Mouse (Mus musculus) ES-CJ7 (cell line): ENCODE results near the gene Ogdh.

Source experiments
- DNase-seq: peaks from one replicate; pipeline ENCODE4 v3.0.0; 2011; ENCODE audit warnings: low read depth, low spot score

The Ogdh gene

DNA sequence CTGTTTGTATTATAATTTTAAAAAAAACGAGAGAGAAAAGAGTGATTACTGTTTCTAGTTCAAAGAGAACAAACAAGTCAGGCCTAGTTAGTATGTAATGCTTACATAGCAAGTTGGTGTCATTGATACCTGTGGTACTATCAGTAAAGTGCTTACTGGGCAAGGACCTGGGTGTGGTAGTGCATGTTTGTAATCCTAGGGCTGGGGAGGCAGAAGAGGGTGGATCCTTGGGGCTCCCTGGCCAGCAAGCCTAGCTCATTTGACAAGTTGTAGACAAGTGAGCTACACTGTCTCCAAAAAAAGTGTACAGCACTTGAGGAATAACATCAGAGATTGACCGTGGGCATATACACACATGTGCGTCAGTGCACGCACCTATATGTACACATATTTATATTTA is 3.2 kb downstream of the Ogdh start:
- DNase-seq = no peak

- DNase-seq = no peak
Measured at GRCm38 (mm10) chr11:6296077-6296476, 4.6 kb downstream of the Ogdh start.

- no peak for DNase-seq
Measured at GRCm38 (mm10) chr11:6299435-6299834, 8.0 kb downstream of the Ogdh start.

GRCm38 (mm10) chr11:6302793-6303192 is 11.4 kb downstream of the Ogdh start:
- DNase-seq = no peak

DNA sequence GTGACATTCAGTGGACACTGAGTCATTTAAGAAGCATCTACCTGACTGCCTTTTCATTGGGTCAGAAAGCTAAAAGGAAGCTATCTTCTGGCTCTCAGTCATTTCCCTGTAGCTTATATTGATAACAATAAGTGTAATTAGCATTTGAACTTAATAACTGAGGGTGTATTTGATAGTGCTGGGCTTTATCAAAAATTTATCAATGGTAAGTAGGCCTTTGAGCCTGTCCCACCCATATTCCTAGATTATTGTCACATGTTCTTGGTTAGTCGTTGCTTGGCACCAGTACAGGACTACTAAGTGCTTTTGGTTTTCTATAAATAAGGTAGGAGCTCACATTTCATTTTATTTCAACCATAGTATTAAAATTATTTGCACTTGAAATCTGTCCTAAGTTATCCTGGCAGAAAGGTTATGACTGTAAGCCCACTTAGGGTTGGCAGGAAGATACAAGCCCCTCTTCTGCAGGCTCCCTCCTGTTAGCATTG is 14.6 kb downstream of the Ogdh start:
- DNase-seq = no peak

- no peak for DNase-seq
Measured at GRCm38 (mm10) chr11:6308181-6308580, 16.7 kb downstream of the Ogdh start.

DNA sequence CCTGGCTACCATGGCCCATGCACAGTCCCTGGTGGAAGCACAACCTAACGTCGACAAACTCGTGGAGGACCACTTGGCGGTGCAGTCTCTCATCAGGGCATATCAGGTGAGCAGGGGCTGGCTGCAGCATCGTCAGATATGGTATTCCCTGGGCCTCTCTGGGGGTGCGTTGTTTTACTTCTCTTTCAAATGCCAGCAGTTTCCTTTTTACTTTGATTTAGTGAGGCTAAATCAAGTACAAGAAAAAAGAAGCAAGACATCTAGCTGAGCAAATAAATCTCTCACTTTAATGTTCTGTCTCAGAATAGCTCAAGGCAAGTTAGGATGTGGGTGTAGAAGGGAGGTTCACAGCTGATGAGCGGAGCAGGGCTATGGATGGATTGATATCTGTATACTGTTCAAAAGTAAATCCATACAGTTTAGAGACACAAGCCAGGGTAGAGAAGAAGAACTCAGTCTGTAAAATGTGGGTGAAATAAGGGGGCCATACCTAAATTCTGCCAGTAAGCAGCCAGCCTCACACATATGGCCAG is 22.5 kb downstream of the Ogdh start:
- no peak for DNase-seq

- no peak for DNase-seq
Measured at GRCm38 (mm10) chr11:6316821-6317220, 25.4 kb downstream of the Ogdh start.

DNA sequence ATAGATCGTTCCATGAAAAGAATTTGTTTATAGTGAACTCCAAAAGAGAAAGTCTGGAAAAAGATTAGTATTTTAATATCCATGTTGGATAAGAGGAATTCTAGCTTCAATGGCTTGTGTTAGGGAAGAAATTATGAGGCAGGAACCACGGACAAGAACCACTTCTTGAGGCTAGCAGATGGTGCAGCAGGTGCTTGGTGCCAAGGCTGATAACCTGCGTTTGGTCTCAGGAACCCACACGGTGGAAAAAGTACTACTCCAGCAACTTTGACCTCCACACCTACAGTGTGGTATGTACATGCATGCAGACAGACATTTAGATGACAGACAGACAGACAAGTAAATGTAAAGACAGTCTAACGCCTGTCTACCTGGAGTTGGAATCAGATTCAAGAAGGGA is 27.1 kb downstream of the Ogdh start:
- DNase-seq = no peak

DNA sequence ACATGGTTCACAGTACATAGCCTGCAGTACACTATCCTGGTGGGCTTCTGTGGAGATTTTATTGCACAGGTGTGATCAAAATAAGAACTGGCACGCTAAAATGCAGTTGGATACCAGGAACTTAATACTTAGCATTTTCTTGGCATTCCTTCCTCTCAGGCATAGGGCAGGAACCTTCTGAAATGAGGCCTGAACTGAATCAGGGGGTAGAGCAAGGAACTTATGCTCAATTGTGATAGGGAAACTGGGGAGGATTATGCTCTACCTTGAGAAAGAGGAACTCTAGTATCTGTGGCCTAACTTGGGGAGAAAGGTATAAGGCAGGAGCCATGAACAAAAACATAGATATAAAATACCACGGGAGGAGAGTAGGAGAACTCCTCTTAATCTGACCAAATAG is 27.9 kb downstream of the Ogdh start:
- no peak for DNase-seq

DNA sequence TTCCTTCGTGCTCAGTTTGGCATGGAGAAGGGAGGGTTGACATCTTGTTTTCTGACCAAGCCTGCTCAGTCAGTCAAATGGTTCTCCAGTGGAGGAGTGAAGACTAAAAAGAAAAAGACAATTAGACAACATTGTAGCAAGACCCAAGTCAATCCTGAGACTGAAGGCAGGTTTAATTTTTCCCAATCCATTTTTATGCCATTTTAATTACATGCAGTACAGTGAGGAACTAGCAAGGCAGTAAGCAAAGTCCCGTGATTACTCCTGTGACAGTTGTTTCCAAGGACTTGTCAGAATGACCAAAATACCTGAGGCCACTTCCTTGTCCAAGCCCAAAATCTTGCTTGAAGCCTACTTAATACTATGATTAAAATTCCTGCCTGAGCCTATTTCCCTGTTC is 30.7 kb downstream of the Ogdh start:
- no peak for DNase-seq

DNA sequence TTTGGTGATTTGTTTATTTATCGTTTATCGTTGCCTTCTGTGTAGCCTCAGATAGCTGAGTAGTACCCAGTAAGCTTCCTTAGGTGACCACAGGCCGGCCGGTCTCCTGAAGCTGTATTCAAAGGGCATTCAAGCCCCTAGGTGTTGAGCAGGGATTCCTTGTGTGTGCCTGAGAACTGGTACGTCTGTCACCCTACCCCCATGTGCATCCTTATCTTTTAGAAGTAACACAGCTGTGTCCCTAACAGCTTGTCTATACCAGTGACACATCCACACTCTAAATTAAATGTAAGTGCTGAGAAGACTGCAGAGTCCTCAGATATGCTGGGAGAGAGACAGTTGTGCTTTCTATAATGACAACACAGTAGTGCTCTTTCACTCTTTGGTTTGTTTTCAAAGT is 31.9 kb downstream of the Ogdh start:
- no peak for DNase-seq

GRCm38 (mm10) chr11:6331256-6331655 is 39.8 kb downstream of the Ogdh start:
- no peak for DNase-seq

GRCm38 (mm10) chr11:6332606-6333005 is 41.2 kb downstream of the Ogdh start:
- DNase-seq = no peak

GRCm38 (mm10) chr11:6333403-6333802 is 42.0 kb downstream of the Ogdh start:
- no peak for DNase-seq

GRCm38 (mm10) chr11:6335321-6335720 is 43.9 kb downstream of the Ogdh start:
- no peak for DNase-seq

DNA sequence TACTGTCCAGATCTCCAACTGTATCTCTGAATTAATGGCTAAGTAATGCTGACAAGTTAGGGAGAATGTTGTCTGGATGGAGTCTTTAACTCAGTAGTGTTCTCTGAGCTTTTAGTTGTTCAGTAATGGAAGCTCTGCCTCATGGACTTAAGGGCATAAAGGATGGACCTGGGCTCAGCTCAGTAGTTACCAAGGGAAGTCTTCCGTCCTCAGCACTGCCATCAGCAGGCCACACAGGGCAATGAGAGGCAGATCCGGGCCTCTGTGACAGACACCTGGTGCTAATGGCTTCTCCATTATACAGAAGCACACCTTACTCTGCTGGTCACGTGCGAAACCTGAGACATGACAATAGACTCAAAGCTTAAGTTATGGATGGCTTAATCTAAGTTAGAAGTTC is 45.3 kb downstream of the Ogdh start:
- DNase-seq = no peak

- DNase-seq = no peak
Measured at GRCm38 (mm10) chr11:6345956-6346355, 54.5 kb downstream of the Ogdh start.

DNA sequence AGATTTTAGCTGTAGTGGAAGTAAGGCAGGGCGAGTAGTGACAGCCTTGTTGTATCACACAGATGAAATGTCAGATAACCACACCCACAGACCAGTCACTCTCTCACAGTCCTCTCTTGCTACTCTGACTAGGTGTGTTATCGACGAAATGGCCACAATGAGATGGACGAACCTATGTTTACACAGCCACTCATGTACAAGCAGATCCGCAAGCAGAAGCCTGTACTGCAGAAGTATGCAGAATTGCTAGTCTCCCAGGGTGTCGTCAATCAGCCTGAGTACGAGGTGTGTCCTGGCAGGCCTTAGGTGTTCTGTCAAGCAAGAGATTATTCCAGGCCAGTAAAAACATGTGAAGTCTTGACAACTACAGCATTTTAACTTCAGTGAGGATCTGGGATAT is 55.5 kb downstream of the Ogdh start:
- no peak for DNase-seq

DNA sequence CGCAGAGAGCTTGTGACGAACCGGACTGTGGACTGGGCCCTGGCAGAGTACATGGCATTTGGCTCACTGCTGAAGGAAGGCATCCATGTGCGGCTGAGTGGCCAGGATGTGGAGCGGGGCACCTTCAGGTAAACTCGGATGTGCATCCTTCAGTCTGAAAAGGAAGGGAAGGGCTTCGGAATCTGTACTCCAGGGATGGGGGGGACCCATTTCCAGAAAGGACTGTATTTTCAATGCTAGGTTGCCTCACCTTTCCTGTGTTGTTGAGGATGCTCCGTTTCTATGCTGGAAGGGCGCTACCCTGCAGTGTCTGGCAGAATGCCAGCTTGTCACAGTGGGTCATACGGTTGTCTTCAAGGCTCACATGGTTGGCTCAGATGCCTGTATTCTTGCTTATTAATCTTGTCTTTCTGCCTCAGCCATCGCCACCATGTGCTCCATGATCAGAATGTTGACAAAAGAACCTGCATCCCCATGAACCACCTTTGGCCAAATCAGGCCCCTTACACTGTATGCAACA is 57.3 kb downstream of the Ogdh start:
- DNase-seq = no peak

DNA sequence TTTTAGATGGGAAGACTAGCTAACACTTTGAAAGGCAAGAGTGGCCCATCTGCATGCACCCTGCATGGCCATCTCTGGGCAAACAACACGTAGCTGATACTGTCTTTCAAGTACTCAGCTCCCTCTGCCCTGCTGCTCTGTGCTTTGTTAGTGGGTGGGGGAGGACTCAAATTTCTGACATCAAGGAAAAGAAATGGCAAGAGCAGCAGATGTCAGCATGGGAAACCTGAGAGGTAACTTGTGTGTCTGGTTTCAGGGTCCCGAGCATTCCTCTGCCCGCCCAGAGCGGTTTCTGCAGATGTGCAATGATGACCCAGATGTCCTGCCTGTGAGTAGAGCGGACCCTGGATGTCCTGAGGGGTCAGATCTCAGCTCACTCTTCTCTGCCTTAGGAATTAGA is 58.2 kb downstream of the Ogdh start:
- DNase-seq = no peak

GRCm38 (mm10) chr11:6355106-6355505 is 63.7 kb downstream of the Ogdh start:
- DNase-seq = no peak

- peak; percentile 68 for DNase-seq
Measured at GRCm38 (mm10) chr11:6364581-6365275, 73.3 kb downstream of the Ogdh start.
